ENCODE assay signal across 11 mouse cellular contexts in the genomic region with DNA sequence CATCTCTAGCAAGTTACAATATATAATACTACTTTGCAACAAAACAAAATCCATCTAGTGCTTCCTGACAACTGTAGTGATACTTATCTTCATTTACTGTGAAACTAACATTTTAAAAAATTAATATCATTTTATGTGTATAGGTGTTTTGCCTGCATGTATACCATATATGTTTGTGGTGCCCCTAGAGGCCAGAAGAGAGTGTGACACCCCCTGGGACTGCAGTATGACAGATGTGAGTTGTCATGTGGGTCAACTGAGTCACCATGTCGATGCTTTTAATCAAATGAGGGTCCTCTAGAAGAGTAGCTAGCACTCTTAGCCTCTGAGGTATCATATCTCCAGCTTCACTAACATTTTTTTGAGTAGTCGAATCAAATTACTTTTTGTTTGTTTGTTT. TPM values are rescaled to one million over a fixed set of nuclear protein-coding genes. Genes with fewer than 3 reads are reported as not detected.
DNase-seq lines count a peak whose midpoint lies in the region; ATAC-seq and TF ChIP-seq lines count a peak whose summit lies in the region.
"Had no signal": no experiment of that assay in that cellular context is flagged by ENCODE, and none has a peak within 500 bp of the region (broad histone marks: within the 10 kb centered on the region; RNA-seq: fewer than 3 reads in every experiment).

No protein-coding gene starts in this region.

- H3K4me2 ChIP-seq in forebrain, postnatal 0 days (ENCODE audit: low read depth) = no peak overlapping the region
- no peak overlapping the region for H3K4me2 ChIP-seq in forebrain, embryonic 12.5 days
- H3K4me2 ChIP-seq: heart, embryonic 15.5 days; kidney, embryonic 15.5 days had no signal

- no peaks in the 10 kb centered on the region for H3K4me1 ChIP-seq in forebrain, postnatal 0 days (ENCODE audit: insufficient read depth)
- peaks cover 4% of the 10 kb centered on the region; the same call in 1 of the 2 replicates for H3K4me1 ChIP-seq in forebrain, embryonic 12.5 days
- no peaks in the 10 kb centered on the region for H3K4me1 ChIP-seq in spleen, adult 2 months (ENCODE audit: control insufficient read depth, insufficient read depth, insufficient read length)
- H3K4me1 ChIP-seq in small intestine, adult 2 months (ENCODE audit: control insufficient read depth, insufficient read depth, insufficient read length, low read length) = no peaks in the 10 kb centered on the region
- H3K4me1 ChIP-seq: heart, embryonic 15.5 days had no signal

- no peaks in the 10 kb centered on the region for H3K36me3 ChIP-seq in forebrain, postnatal 0 days (ENCODE audit: insufficient read depth)
- H3K36me3 ChIP-seq in forebrain, embryonic 12.5 days (replicated peaks) = no peaks in the 10 kb centered on the region
- H3K36me3 ChIP-seq in spleen, adult 2 months (ENCODE audit: control insufficient read depth, insufficient read depth, low read length) = no peaks in the 10 kb centered on the region
- peaks cover 3% of the 10 kb centered on the region; the same call in 1 of the 2 replicates for H3K36me3 ChIP-seq in small intestine, adult 2 months (ENCODE audit: control insufficient read depth, insufficient read depth, low read length)
- H3K36me3 ChIP-seq: kidney, embryonic 15.5 days had no signal

- no peak overlapping the region for H3K27ac ChIP-seq in forebrain, postnatal 0 days (ENCODE audit: low read depth, low read length)
- no peak overlapping the region for H3K27ac ChIP-seq in forebrain, embryonic 12.5 days
- H3K27ac ChIP-seq in spleen, adult 2 months (ENCODE audit: insufficient read depth, low read length) = no peak overlapping the region
- H3K27ac ChIP-seq in small intestine, adult 2 months (ENCODE audit: insufficient read depth, low read depth, low read length) = no peak overlapping the region
- H3K27ac ChIP-seq: heart, embryonic 15.5 days; kidney, embryonic 15.5 days had no signal

- TF ChIP-seq CTCF in forebrain, postnatal 0 days (IDR thresholded peaks at IDR 0.05; ENCODE audit: low read depth) = peak; percentile 37
- TF ChIP-seq CTCF in spleen, adult 2 months (IDR thresholded peaks at IDR 0.05; ENCODE audit: extremely low read depth, insufficient read depth, insufficient read length, insufficient replicate concordance) = peak; percentile 21; the same call in 1 of the 2 replicates
- peak; percentile 15; the same call in 1 of the 2 replicates for TF ChIP-seq CTCF in small intestine, adult 2 months (IDR thresholded peaks at IDR 0.05; ENCODE audit: extremely low read depth, insufficient read length, insufficient replicate concordance, low read depth, low read length)

- no peak for TF ChIP-seq POLR2A in spleen, adult 2 months (IDR thresholded peaks at IDR 0.05; ENCODE audit: low read depth, low read length)
- no peak for TF ChIP-seq POLR2A in small intestine, adult 2 months (IDR thresholded peaks at IDR 0.05; ENCODE audit: low read depth, low read length)

- ATAC-seq in forebrain, postnatal 0 days = no peak
- no peak for ATAC-seq in forebrain, embryonic 12.5 days (ENCODE audit: low FRiP score)
- peak; percentile 97 for ATAC-seq in erythroblast, adult 5-6 weeks (replicated peaks; ENCODE audit: low FRiP score, poor library complexity, severe bottlenecking)

- DNase-seq in forebrain, postnatal 0 days = no peak
- DNase-seq in spleen, adult 2 months (ENCODE audit: low read depth in 1 of 2, low spot score in 2 of 2) = no peak
- DNase-seq in spleen, postnatal 36 days (ENCODE audit: low spot score in 2 of 2) = no peak
- no peak for DNase-seq in frontal cortex, postnatal 25 days (ENCODE audit: low spot score in 2 of 2)
- no peak for DNase-seq in layer of hippocampus, postnatal 10 days (ENCODE audit: low spot score in 2 of 2)

- no peak overlapping the region for H3K4me3 ChIP-seq in forebrain, postnatal 0 days (ENCODE audit: low read depth, low read length)
- H3K4me3 ChIP-seq in forebrain, embryonic 12.5 days (replicated peaks) = no peak overlapping the region
- no peak overlapping the region for H3K4me3 ChIP-seq in spleen, adult 2 months (ENCODE audit: extremely low read depth, insufficient read depth, insufficient read length)
- no peak overlapping the region for H3K4me3 ChIP-seq in small intestine, adult 2 months (ENCODE audit: low read depth, low read length)
- H3K4me3 ChIP-seq: heart, embryonic 15.5 days; kidney, embryonic 15.5 days; megakaryocyte, embryonic 14.5 days had no signal

- H3K27me3 ChIP-seq in forebrain, postnatal 0 days (ENCODE audit: insufficient read depth, low read length) = no peaks in the 10 kb centered on the region
- H3K27me3 ChIP-seq in forebrain, embryonic 12.5 days = no peaks in the 10 kb centered on the region
- H3K27me3 ChIP-seq in spleen, adult 2 months (ENCODE audit: control insufficient read depth, insufficient read depth, low read length) = no peaks in the 10 kb centered on the region
- H3K27me3 ChIP-seq in small intestine, adult 2 months (ENCODE audit: control insufficient read depth, insufficient read depth, low read length) = no peaks in the 10 kb centered on the region
- H3K27me3 ChIP-seq: heart, embryonic 15.5 days; kidney, embryonic 15.5 days; megakaryocyte, embryonic 14.5 days had no signal

- H3K9me3 ChIP-seq in forebrain, postnatal 0 days (ENCODE audit: low read length) = no peaks in the 10 kb centered on the region
- no peaks in the 10 kb centered on the region for H3K9me3 ChIP-seq in forebrain, embryonic 12.5 days
- H3K9me3 ChIP-seq: heart, embryonic 15.5 days; kidney, embryonic 15.5 days; megakaryocyte, embryonic 14.5 days had no signal

- H3K9ac ChIP-seq in forebrain, postnatal 0 days = no peak overlapping the region
- H3K9ac ChIP-seq in forebrain, embryonic 12.5 days = no peak overlapping the region
- H3K9ac ChIP-seq: heart, embryonic 15.5 days; kidney, embryonic 15.5 days had no signal

- WGBS in forebrain, postnatal 0 days = 90% methylated on average over 2 of the region's 2 CpGs
- WGBS in forebrain, embryonic 12.5 days = 91% methylated on average over 2 of the region's 2 CpGs
- WGBS in spleen, adult 2 months = 70% methylated on average over 2 of the region's 2 CpGs
- 83% methylated on average over 2 of the region's 2 CpGs for WGBS in small intestine, adult 2 months

RNA-seq across cellular contexts. Expression of gene Mrpl48, which starts 14.2 kb away (rescaled TPM):
- total RNA-seq in forebrain, postnatal 0 days (2014; rRNA removed) = 28.9 and 44.9 TPM in 2 replicates
- 88.4 and 97.7 TPM in 2 replicates for polyA plus RNA-seq in forebrain, postnatal 0 days (2015; fragmentation: Nextera tagmentation; extraction: Ambion mirVana)
- 55.7 and 59.6 TPM in 2 replicates for polyA plus RNA-seq in forebrain, embryonic 12.5 days (2016; fragmentation: Nextera tagmentation; extraction: Ambion mirVana)
- polyA plus RNA-seq in spleen, adult 2 months (2012; rRNA removed) = 3.2 and 4.3 TPM in 2 replicates
- 3.5 and 27.4 TPM in 2 replicates for total RNA-seq in erythroblast, adult 5-6 weeks (2015; ENCODE audit: low replicate concordance)
- 7.1 and 40.0 TPM in 2 replicates for total RNA-seq in erythroblast, adult 5-6 weeks (2017; ENCODE audit: low replicate concordance)
- polyA plus RNA-seq in small intestine, adult 2 months (2012; rRNA removed) = 7.8 and 8.0 TPM in 2 replicates
- 10 to 100 TPM; 54.8 to 55.3 TPM for total RNA-seq in layer of hippocampus, postnatal 10 days (2021)

RNA-seq across cellular contexts. Expression of gene Rab6a, which starts 15.1 kb away (rescaled TPM):
- 299 and 313 TPM in 2 replicates for total RNA-seq in forebrain, postnatal 0 days (2014; rRNA removed)
- 258 and 305 TPM in 2 replicates for polyA plus RNA-seq in forebrain, postnatal 0 days (2015; fragmentation: Nextera tagmentation; extraction: Ambion mirVana)
- polyA plus RNA-seq in forebrain, embryonic 12.5 days (2016; fragmentation: Nextera tagmentation; extraction: Ambion mirVana) = 146 and 157 TPM in 2 replicates
- polyA plus RNA-seq in spleen, adult 2 months (2012; rRNA removed) = 12.3 and 24.3 TPM in 2 replicates
- total RNA-seq in erythroblast, adult 5-6 weeks (2015; ENCODE audit: low replicate concordance) = 60.5 and 60.6 TPM in 2 replicates
- total RNA-seq in erythroblast, adult 5-6 weeks (2017; ENCODE audit: low replicate concordance) = 62.5 and 81.7 TPM in 2 replicates
- 28.5 and 44.3 TPM in 2 replicates for polyA plus RNA-seq in small intestine, adult 2 months (2012; rRNA removed)
- total RNA-seq in layer of hippocampus, postnatal 10 days (2021) = 100 to 1,000 TPM; 297 to 364 TPM

RNA-seq across cellular contexts. Expression of gene Plekhb1, which starts 39.9 kb away (rescaled TPM):
- 14.8 and 20.4 TPM in 2 replicates for total RNA-seq in forebrain, postnatal 0 days (2014; rRNA removed)
- 22.1 and 22.8 TPM in 2 replicates for polyA plus RNA-seq in forebrain, postnatal 0 days (2015; fragmentation: Nextera tagmentation; extraction: Ambion mirVana)
- polyA plus RNA-seq in forebrain, embryonic 12.5 days (2016; fragmentation: Nextera tagmentation; extraction: Ambion mirVana) = 4.4 and 6.3 TPM in 2 replicates
- polyA plus RNA-seq in spleen, adult 2 months (2012; rRNA removed) = 1.7 and 2.2 TPM in 2 replicates
- total RNA-seq in erythroblast, adult 5-6 weeks (2015; ENCODE audit: low replicate concordance) = not detected in 2 replicates
- not detected in 2 replicates for total RNA-seq in erythroblast, adult 5-6 weeks (2017; ENCODE audit: low replicate concordance)
- 8.2 and 18.4 TPM in 2 replicates for polyA plus RNA-seq in small intestine, adult 2 months (2012; rRNA removed)
- total RNA-seq in layer of hippocampus, postnatal 10 days (2021) = 10 to 100 TPM; 28.9 to 36.8 TPM
